Mouse (Mus musculus) Patski (cell line): ENCODE measurements around the gene Tufm. TPM values are rescaled to one million over a fixed set of nuclear protein-coding genes. Genes with fewer than 3 reads are reported as not detected.
A peak's percentile ranks its signal among the peaks of the same experiment; 100 is the strongest.
"Not testable (repeated sequence)": the region's sequence is repeated elsewhere in the genome, so short reads cannot be mapped to it uniquely, and the experiment has no call there.

Source experiments
- ATAC-seq: fragments of 100-300 bp; one replicate; pipeline ENCODE4 v1.8.0; 2021
- CTCF ChIA-PET: fragments of 350-600 bp; sonication (Branson Sonifier 250); formaldehyde crosslinking; loops from one replicate; lab custom pipeline; 2022; ENCODE audit warnings: inconsistent platforms; lab: Charles Lee
- POLR2A ChIA-PET: fragments of 350-600 bp; sonication (Branson Sonifier 250); formaldehyde crosslinking; loops from one replicate; lab custom pipeline; 2022; ENCODE audit warnings: antibody characterized with exemption, inconsistent platforms; lab: Charles Lee
- DNase-seq: peaks from one replicate; pipeline ENCODE4 v3.0.0-alpha.2; 2011; ENCODE audit warnings: low read depth, low spot score
- H3K27me3 ChIP-seq: fragments of 371-371 bp; one replicate; pipeline ENCODE4 v1.5.1; 2021
- CTCF ChIP-seq: fragments of 100-300 bp; IDR thresholded peaks from one replicate; pipeline ENCODE4 v1.5.1; 2021
- in situ Hi-C: fragments of 300-500 bp; cut with MboI; formaldehyde crosslinking; loops from 3 replicates; pipeline ENCODE4 v1.11.1; 2018; ENCODE audit warnings: low pct_unique_long_range_greater_than_20kb, mixed read lengths
- polyA plus RNA-seq: library from polyadenylated mRNA; unstranded; gene quantifications from one replicate; pipeline ENCODE4 v1.2.3, GENCODE M21; 2021

Gene Tufm
- polyA plus RNA-seq, 1 experiment from 2014 or later = 159 TPM

DNA sequence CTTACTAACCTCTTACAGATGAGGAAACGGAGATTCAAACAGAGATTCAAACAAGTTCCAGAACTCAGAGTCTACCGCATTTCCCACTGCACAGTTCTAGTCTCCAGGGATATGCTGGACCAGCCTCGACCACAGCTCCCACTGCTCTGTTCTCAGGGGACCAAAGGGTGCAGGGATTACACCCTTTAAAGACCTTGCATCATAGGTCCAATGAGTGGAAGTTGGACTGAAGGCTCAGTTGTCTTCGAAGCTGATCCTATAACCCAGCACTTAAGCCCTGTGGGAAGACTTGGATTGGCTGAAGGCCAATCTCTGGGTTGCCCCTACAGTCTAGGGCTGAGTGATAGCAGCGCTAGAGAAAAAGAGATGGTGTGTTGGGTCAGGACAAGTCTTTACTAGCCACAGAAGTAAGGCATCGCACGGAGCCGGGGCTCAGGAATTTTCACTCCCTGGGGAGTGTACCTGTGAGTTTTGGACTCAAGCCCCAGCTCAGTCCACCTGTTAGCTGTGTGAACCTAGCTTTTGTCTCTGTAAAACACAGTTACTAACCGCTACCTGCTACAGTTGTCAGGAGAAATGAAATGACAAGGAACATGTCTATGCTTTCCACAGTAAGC, 13.6 kb upstream of the Tufm start:
- CTCF ChIA-PET = interaction anchor here (1.1 to 1.2 kb wide), 2 partner anchors 35 to 74 kb away, joined by 3 read pairs; no protein-coding TSS in a partner anchor
- no peaks in the 10 kb centered on the region for H3K27me3 ChIP-seq
- no peak for ATAC-seq
- no peak for DNase-seq
- in situ Hi-C loops = no loop called here
- POLR2A ChIA-PET = interaction anchor here (1.1 to 2.5 kb wide), 3 partner anchors 7 to 14 kb away, joined by 5 to 10 read pairs (median 6); partner anchors contain the start of genes Atp2a1 and Tufm
- no peak for TF ChIP-seq CTCF

GRCm38 (mm10) chr7:126474486-126474955, 12.6 kb upstream of the Tufm start:
- in situ Hi-C loops = no loop called here
- POLR2A ChIA-PET = interaction anchor here (0.6 to 2.5 kb wide), 6 partner anchors 8 to 81 kb away, joined by 3 to 10 read pairs (median 4); partner anchors contain the start of genes Atp2a1 and Tufm
- no peak for ATAC-seq
- no peak for DNase-seq
- TF ChIP-seq CTCF = no peak
- CTCF ChIA-PET = interaction anchor here (1.0 to 2.1 kb wide), 4 partner anchors 11 to 150 kb away, joined by 3 to 7 read pairs (median 3); no protein-coding TSS in a partner anchor
- no peaks in the 10 kb centered on the region for H3K27me3 ChIP-seq

- TF ChIP-seq CTCF = no peak
- no peaks in the 10 kb centered on the region for H3K27me3 ChIP-seq
- ChIA-PET POLR2A (interaction anchor here (0.6 to 2.5 kb wide), 7 partner anchors 8 to 346 kb away, joined by 3 to 10 read pairs (median 3); partner anchors contain the start of gene Tufm), CTCF (interaction anchor here (1.0 to 2.1 kb wide), 5 partner anchors 10 to 151 kb away, joined by 3 to 7 read pairs (median 3); no protein-coding TSS in a partner anchor)
- peak; percentile 64 for ATAC-seq
- in situ Hi-C loops = loop anchor here (5.0 kb wide), 1 partner anchor 52 kb away; no protein-coding TSS in a partner anchor
- DNase-seq = peak; percentile 82
Measured at GRCm38 (mm10) chr7:126474993-126475581, 12.1 kb upstream of the Tufm start, which contains the start of gene Sh2b1. TSS of gene Sh2b1 (minus strand) at chr7:126475424.

DNA sequence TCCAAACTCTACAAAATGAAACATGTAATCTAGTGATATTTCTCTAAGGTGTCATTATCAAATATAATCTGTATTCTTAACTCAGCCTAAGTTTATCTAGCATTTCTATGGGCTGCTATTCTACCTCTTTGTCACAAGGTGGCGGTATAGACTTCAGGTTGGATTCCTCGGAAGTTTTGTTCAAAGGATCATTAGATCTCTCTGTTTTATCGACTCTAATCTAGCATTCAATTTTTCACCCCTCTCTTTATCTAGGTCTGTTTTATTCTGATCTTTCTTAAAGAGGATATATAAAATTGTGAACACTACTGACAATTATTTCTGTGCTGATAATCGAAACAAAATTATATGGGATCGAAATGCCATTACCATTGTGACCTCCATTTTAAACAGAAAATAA, 5.5 kb upstream of the Tufm start:
- in situ Hi-C loops = no loop called here
- no peak for ATAC-seq
- no peaks in the 10 kb centered on the region for H3K27me3 ChIP-seq
- CTCF ChIA-PET = interaction anchor here (1.0 kb wide), 1 partner anchor 28 kb away, joined by 3 read pairs; no protein-coding TSS in a partner anchor
- peak; percentile 57 for TF ChIP-seq CTCF
- DNase-seq = no peak
- POLR2A ChIA-PET = interaction anchor here (0.9 to 1.9 kb wide), 2 partner anchors 46 to 84 kb away, joined by 4 read pairs; partner anchors contain the start of gene Eif3c

DNA sequence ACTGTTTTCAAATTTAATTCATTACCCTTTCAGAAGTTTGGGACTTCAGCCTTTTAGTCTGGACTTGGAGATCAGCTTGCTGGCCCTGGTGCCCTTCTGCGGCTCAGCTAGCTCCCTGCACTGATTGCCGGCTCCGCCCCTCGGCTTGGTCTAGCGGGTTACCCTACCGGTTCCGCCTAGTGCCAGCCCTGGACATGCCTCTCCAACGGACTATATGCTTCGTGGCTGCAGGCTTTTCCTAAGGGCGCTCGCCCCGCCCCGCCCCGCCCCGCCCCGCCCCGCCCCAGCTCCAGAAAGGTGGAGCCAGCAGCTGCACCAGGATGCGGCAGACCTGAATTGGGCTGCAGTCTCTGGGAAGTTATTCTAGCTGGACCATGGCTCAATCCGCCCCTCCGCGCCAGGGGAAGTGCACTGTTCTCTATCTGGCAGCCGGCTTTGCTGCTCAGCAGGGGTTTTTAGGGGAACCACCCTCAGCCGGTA, 4.7 kb upstream of the Tufm start:
- in situ Hi-C loops = no loop called here
- peak; percentile 75 for ATAC-seq
- DNase-seq = no peak
- POLR2A ChIA-PET = interaction anchor here (0.9 to 1.9 kb wide), 4 partner anchors 7 to 84 kb away, joined by 3 to 7 read pairs (median 4); partner anchors contain the start of genes Eif3c and Sh2b1
- no peaks in the 10 kb centered on the region for H3K27me3 ChIP-seq
- CTCF ChIA-PET = interaction anchor here (1.0 to 1.3 kb wide), 4 partner anchors 15 to 45 kb away, joined by 3 to 5 read pairs (median 3); no protein-coding TSS in a partner anchor
- no peak for TF ChIP-seq CTCF

GRCm38 (mm10) chr7:126487617-126488385, 640 bp downstream of the Tufm start:
- POLR2A ChIA-PET = interaction anchor here (0.6 to 3.4 kb wide), 6 partner anchors 10 to 69 kb away, joined by 3 to 23 read pairs (median 4); partner anchors contain the start of gene Sh2b1
- ATAC-seq, DNase-seq, CTCF ChIA-PET, H3K27me3 ChIP-seq, in situ Hi-C loops: not testable (repeated sequence)

GRCm38 (mm10) chr7:126491005-126491404, 3.8 kb downstream of the Tufm start:
- ChIA-PET CTCF (interaction anchor here (2.8 kb wide), 1 partner anchor 10 kb away, joined by 16 read pairs; no protein-coding TSS in a partner anchor), POLR2A (interaction anchor here (0.7 to 3.4 kb wide), 2 partner anchors 11 to 973 kb away, joined by 3 to 17 read pairs; partner anchors contain the start of gene Atxn2l)
- DNase-seq (no peak), ATAC-seq (no peak)
- in situ Hi-C loops = no loop called here
- no peak for TF ChIP-seq CTCF
- no peaks in the 10 kb centered on the region for H3K27me3 ChIP-seq

GRCm38 (mm10) chr7:126491973-126492372, 4.8 kb downstream of the Tufm start:
- POLR2A ChIA-PET = interaction anchor here (0.7 to 3.4 kb wide), 2 partner anchors 10 to 74 kb away, joined by 3 to 17 read pairs; partner anchors contain the start of genes Atxn2l and Eif3c
- no peak for ATAC-seq
- TF ChIP-seq CTCF = no peak

GRCm38 (mm10) chr7:126494120-126494519, 7.0 kb downstream of the Tufm start:
- H3K27me3 ChIP-seq = no peaks in the 10 kb centered on the region
- DNase-seq = no peak
- POLR2A ChIA-PET = no interaction called here
- in situ Hi-C loops = no loop called here
- CTCF ChIA-PET = no interaction called here
- TF ChIP-seq CTCF = no peak
- no peak for ATAC-seq

More at GRCm38 (mm10) chr7:126491973-126492372, 4.8 kb downstream of the Tufm start:
- in situ Hi-C loops = no loop called here
- CTCF ChIA-PET = no interaction called here
- DNase-seq = no peak
- no peaks in the 10 kb centered on the region for H3K27me3 ChIP-seq
